Mouse (Mus musculus) ES-E14 (cell line): ENCODE data around the gene Gm20481. TPM values are rescaled to one million over a fixed set of nuclear protein-coding genes. Genes with fewer than 3 reads are reported as not detected.
"Not testable (repeated sequence)": the region's sequence is repeated elsewhere in the genome, so short reads cannot be mapped to it uniquely, and the experiment has no call there.

Experiments used
- DNase-seq: peaks from one replicate; pipeline ENCODE4 v3.0.0-alpha.2; 2013; ENCODE audit warnings: low read depth, low spot score
- H3K27ac ChIP-seq: 2 replicates; pipeline ENCODE4 v1.5.1; 2012; ENCODE audit warnings: low read depth, mild to moderate bottlenecking, low read length, moderate library complexity, mixed read lengths; ENCODE audit not compliant: poor library complexity, insufficient read depth, severe bottlenecking
- H3K36me3 ChIP-seq: 2 replicates; pipeline ENCODE4 v1.6.1; 2012; ENCODE audit warnings: mild to moderate bottlenecking, low read length, moderate library complexity, mixed read lengths; ENCODE audit not compliant: control insufficient read depth, poor library complexity, insufficient read depth, severe bottlenecking
- H3K4me1 ChIP-seq, 2 experiments: fragments of 150-350 bp in 1 of 2; sonication (generic) in 1 of 2; 2 replicates each; pipeline ENCODE4 v1.6.1; 2012; ENCODE audit warnings: low read length in 2 of 2, mild to moderate bottlenecking in 1 of 2, mixed read lengths in 1 of 2; ENCODE audit not compliant: control insufficient read depth in 2 of 2, insufficient read depth in 2 of 2, poor library complexity in 1 of 2
- H3K4me3 ChIP-seq, 2 experiments: fragments of 150-350 bp in 1 of 2; sonication (generic) in 1 of 2; 2 replicates each; pipeline ENCODE4 v1.5.1; 2012; ENCODE audit warnings: low read length in 2 of 2, low read depth in 1 of 2, mild to moderate bottlenecking in 1 of 2, mixed read lengths in 1 of 2; ENCODE audit not compliant: insufficient read depth in 1 of 2, poor library complexity in 1 of 2, severe bottlenecking in 1 of 2
- H3K9ac ChIP-seq: 2 replicates; pipeline ENCODE4 v1.6.1; 2012; ENCODE audit warnings: low read depth, mild to moderate bottlenecking, low read length, mixed read lengths; ENCODE audit not compliant: poor library complexity, insufficient read depth, severe bottlenecking
- H3K9me3 ChIP-seq: fragments of 150-350 bp; sonication (generic); 2 replicates; pipeline ENCODE4 v1.6.1; 2012; ENCODE audit warnings: low read depth, mild to moderate bottlenecking, low read length; ENCODE audit not compliant: control insufficient read depth, insufficient read depth
- CHD2 ChIP-seq: IDR thresholded peaks from 2 replicates; pipeline ENCODE4 v1.6.1; 2014; ENCODE audit warnings: mild to moderate bottlenecking, low read depth, low read length, inconsistent platforms
- HCFC1 ChIP-seq: IDR thresholded peaks from 2 replicates; pipeline ENCODE4 v1.6.1; 2012; ENCODE audit warnings: low read length, inconsistent platforms, borderline replicate concordance; ENCODE audit not compliant: insufficient read depth
- MAFK ChIP-seq: IDR thresholded peaks from 2 replicates; pipeline ENCODE4 v1.6.1; 2014; ENCODE audit warnings: mild to moderate bottlenecking, low read depth, low read length, inconsistent platforms; ENCODE audit not compliant: insufficient read depth
- ZC3H11A ChIP-seq: IDR thresholded peaks from 2 replicates; pipeline ENCODE4 v1.6.1; 2012; ENCODE audit warnings: low read depth, mild to moderate bottlenecking, inconsistent platforms, low read length, borderline replicate concordance
- ZNF384 ChIP-seq: IDR thresholded peaks from 2 replicates; pipeline ENCODE4 v1.6.1; 2012; ENCODE audit warnings: low read depth, low read length, inconsistent platforms
- in situ Hi-C, 2 experiments: fragments of 600-800 bp; cut with MboI; formaldehyde crosslinking; loops; one replicate each; pipeline ENCODE4 v1.15.1; 2025; ENCODE audit warnings: low sequenced_read_pairs in 2 of 2, inconsistent platforms in 1 of 2; ENCODE audit not compliant: unreplicated experiment in 2 of 2
- total RNA-seq: library from RNA; depleted of rRNA; stranded (reverse); fragments of 300-350 nt; gene quantifications from 2 replicates; pipeline ENCODE4 v1.2.3, GENCODE M21; 2012; rRNA removed

Gm20481 gene
- 1.9 TPM in 1 of 2 replicates, not detected in the other for total RNA-seq

- in situ Hi-C loops, H3K9me3 ChIP-seq, DNase-seq, H3K27ac ChIP-seq, H3K36me3 ChIP-seq, H3K9ac ChIP-seq: not testable (repeated sequence)
- Histone ChIP-seq H3K4me3 (peak within 1 kb of the TSS in 1 of 2 experiments; percentile 39; a peak in 1 of 4 replicates), H3K4me1 (peaks cover 0 to 12% of the 10 kb centered on the region in 2 experiments; a peak in 2 of 4 replicates)
Measured at GRCm38 (mm10) chr17:34969822-34970221, at the start of gene Gm20481. Gene Gm20481 (plus strand): TSS chr17:34969912.

DNA sequence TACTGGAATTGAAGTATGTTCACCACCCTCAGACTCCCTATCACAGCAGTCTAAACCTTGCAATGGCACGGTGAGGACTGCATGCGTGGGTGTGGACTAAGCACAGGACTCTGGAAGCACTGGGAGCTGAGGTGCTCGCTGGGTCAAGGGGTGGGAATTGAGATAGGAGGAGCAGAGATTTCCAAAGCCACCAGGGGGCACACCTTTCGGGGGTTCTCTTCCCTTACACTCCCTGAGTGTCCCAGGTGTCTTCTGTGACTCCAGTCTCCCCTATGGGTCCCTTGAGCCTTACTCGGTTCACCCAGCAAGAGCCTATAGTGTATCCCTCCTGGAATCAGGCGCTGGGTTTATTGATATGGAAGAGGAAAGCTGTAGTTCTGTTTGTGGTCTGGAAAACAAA is 46.8 kb upstream of the Gm20481 start:
- TF ChIP-seq CHD2: no peak
- TF ChIP-seq ZNF384: no peak
- TF ChIP-seq HCFC1: no peak
- no peak for TF ChIP-seq MAFK
- TF ChIP-seq ZC3H11A: no peak
- no peak overlapping the region for H3K4me3 ChIP-seq
- no peak overlapping the region for H3K27ac ChIP-seq
- H3K36me3 ChIP-seq: no peaks in the 10 kb centered on the region
- no peak for DNase-seq
- H3K9me3 ChIP-seq: no peaks in the 10 kb centered on the region
- in situ Hi-C loops: no loop called here
- H3K9ac ChIP-seq: no peak overlapping the region
- H3K4me1 ChIP-seq: peaks cover 2% of the 10 kb centered on the region in 2 experiments; a peak in 1 of 4 replicates

DNA sequence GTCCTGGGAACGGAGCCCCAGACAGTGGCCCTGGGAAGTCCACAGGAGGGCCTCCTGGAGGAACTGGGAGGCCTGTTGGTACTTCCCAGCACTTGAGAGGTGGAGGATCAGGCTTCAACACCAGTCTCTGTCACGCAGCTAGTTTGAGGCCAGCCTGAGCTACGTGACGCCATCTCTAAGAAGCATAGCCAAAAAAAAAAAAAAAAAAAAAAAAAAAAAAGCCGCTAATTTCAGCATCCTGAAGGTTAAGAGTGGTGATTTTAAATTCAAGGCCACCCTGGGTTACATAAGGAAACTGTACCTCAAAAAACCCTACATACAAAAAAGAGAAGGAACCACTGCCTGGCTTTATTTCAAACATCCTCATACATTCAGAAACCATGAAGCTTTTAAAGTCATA is 45.5 kb upstream of the Gm20481 start:
- no peak for TF ChIP-seq MAFK
- 0 out of 2 replicates have a peak, but pooled peaks have one; percentile 40 for TF ChIP-seq ZNF384
- Histone ChIP-seq H3K9me3 (no peaks in the 10 kb centered on the region), H3K4me3 (no peak overlapping the region), H3K36me3 (no peaks in the 10 kb centered on the region), H3K27ac (no peak overlapping the region), H3K9ac (no peak overlapping the region), H3K4me1 (peaks cover 0 to 10% of the 10 kb centered on the region in 2 experiments; a peak in 2 of 4 replicates)
- DNase-seq: no peak
- in situ Hi-C loops: no loop called here

DNA sequence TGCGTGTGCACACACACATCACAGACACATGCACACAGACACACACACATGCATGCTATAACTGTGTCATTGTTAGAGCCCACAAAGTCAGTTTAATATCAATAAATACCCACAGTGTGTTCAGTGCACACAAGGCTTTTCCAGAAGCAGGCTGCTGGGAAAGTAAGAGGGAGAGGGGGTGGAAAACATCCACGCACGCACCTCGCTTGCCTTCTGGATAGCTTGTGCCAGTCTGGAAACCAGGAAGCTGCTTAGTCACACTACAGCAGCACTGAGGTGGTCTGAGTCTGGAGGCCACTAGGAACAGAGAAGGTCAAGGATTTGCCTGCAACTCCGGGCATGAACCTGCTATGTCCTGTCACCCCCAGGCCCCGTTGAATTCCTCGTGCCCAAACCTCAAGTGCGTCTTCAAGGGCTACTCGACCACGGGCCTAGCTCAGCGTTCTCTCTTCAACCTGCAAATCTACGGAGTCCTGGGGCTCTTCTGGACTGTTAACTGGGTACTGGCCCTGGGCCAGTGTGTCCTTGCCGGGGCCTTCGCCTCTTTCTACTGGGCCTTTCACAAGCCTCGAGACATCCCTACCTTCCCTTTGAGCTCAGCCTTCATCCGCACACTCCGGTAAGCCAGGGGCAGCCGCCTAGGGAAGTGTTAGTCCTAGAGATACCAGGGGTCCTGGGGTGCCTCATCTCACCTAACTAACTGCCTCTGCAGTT is 42.2 kb upstream of the Gm20481 start:
- Histone ChIP-seq H3K4me3 (peak overlapping the region in 1 of 2 experiments; percentile 59; a peak in 1 of 4 replicates), H3K36me3 (no peaks in the 10 kb centered on the region), H3K9me3 (no peaks in the 10 kb centered on the region), H3K9ac (0 out of 2 replicates have a peak overlapping the region, but pooled peaks have one; percentile 52), H3K27ac (no peak overlapping the region), H3K4me1 (peaks cover 0 to 12% of the 10 kb centered on the region in 2 experiments; a peak in 2 of 4 replicates)
- no peak for DNase-seq
- in situ Hi-C loops: no loop called here
- TF ChIP-seq ZNF384 (no peak), HCFC1 (no peak), MAFK (no peak), CHD2 (no peak), ZC3H11A (no peak)

DNA sequence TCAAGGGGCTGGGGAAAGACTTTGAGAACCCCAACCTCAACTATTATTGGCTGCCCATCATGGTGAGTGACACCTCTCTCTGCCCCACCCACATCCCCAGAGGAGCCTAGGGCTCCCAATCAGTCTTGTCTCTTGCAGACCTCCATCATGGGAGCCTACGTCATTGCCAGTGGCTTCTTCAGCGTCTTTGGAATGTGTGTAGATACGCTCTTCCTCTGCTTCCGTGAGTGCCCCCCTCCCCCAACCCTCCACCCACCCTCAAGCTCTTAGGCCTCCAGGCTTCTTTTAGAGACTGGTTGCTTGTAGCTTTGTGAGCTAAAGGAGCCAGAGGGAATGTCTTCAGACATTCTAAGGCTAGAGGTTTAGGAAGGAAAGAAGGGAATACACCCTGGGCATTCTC is 40.9 kb upstream of the Gm20481 start:
- H3K4me3 ChIP-seq: no peak overlapping the region
- no peak overlapping the region for H3K27ac ChIP-seq
- DNase-seq: no peak
- in situ Hi-C loops: no loop called here
- H3K36me3 ChIP-seq: peaks cover 3% of the 10 kb centered on the region; the same call in 1 of the 2 replicates
- peaks cover 0 to 12% of the 10 kb centered on the region in 2 experiments; a peak in 2 of 4 replicates for H3K4me1 ChIP-seq
- no peak overlapping the region for H3K9ac ChIP-seq
- no peaks in the 10 kb centered on the region for H3K9me3 ChIP-seq
- TF ChIP-seq ZNF384 (no peak), CHD2 (no peak), HCFC1 (no peak), MAFK (no peak), ZC3H11A (no peak)
